Mouse (Mus musculus): ENCODE results near the gene Gm3336. TPM values are rescaled to one million over a fixed set of nuclear protein-coding genes. Genes with fewer than 3 reads are reported as not detected.

Gene Gm3336
- polyA plus RNA-seq, 1 experiment from 2014 or later = not detected

- Histone ChIP-seq H3K4me3 (peak overlapping the region; percentile 14; the same call in 1 of the 2 replicates), H3K4me2 (peak overlapping the region; percentile 40), H3K9me3 (no peaks in the 10 kb centered on the region), H3K27ac (peak overlapping the region; percentile 86), H3K4me1 (peaks cover 33% of the 10 kb centered on the region), H3K27me3 (peaks cover 10% of the 10 kb centered on the region), H3K36me3 (peaks cover 25% of the 10 kb centered on the region), H3K9ac (no peak overlapping the region)
- ATAC-seq (ENCODE audit: insufficient number of reproducible peaks, low FRiP score, low TSS enrichment, low read depth) = no peak
- WGBS = 15% methylated on average over 21 of the region's 21 CpGs
These were observed 34.8 kb downstream of the Gm3336 start for GRCm38 (mm10) chr8:70753151-70753550.

GRCm38 (mm10) chr8:70754043-70754870, 35.9 kb downstream of the Gm3336 start, which contains the start of gene Rab3a:
Gene Rab3a, plus strand, starts transcription at chr8:70754679.
- peak within 1 kb of the TSS; percentile 86 for H3K27ac ChIP-seq
- peak within 1 kb of the TSS; percentile 90 for H3K9ac ChIP-seq
- H3K4me1 ChIP-seq = peaks cover 40% of the 10 kb centered on the region
- peaks cover 27% of the 10 kb centered on the region for H3K36me3 ChIP-seq
- no peaks in the 10 kb centered on the region for H3K9me3 ChIP-seq
- peak within 1 kb of the TSS; percentile 91 for H3K4me2 ChIP-seq
- no peaks in the 10 kb centered on the region for H3K27me3 ChIP-seq
- ATAC-seq (ENCODE audit: insufficient number of reproducible peaks, low FRiP score, low TSS enrichment, low read depth) = peak; percentile 97
- WGBS = 8% methylated on average over 37 of the region's 37 CpGs
- H3K4me3 ChIP-seq = peak within 1 kb of the TSS; percentile 74

GRCm38 (mm10) chr8:70754871-70755660, 36.7 kb downstream of the Gm3336 start:
- peak overlapping the region; percentile 84 for H3K27ac ChIP-seq
- 14% methylated on average over 50 of the region's 50 CpGs for WGBS

GRCm38 (mm10) chr8:70755661-70756475, 37.5 kb downstream of the Gm3336 start:
- WGBS = 83% methylated on average over 24 of the region's 24 CpGs
- Histone ChIP-seq H3K4me2 (peak overlapping the region; percentile 91), H3K4me1 (peaks cover 55% of the 10 kb centered on the region), H3K4me3 (peak overlapping the region; percentile 74), H3K27me3 (no peaks in the 10 kb centered on the region), H3K9me3 (no peaks in the 10 kb centered on the region), H3K36me3 (peaks cover 27% of the 10 kb centered on the region), H3K9ac (no peak overlapping the region), H3K27ac (no peak overlapping the region)
- no peak for ATAC-seq (ENCODE audit: insufficient number of reproducible peaks, low FRiP score, low TSS enrichment, low read depth)

More at GRCm38 (mm10) chr8:70754871-70755660, 36.7 kb downstream of the Gm3336 start:
- Histone ChIP-seq H3K4me2 (peak overlapping the region; percentile 91), H3K4me3 (peak overlapping the region; percentile 74), H3K36me3 (peaks cover 27% of the 10 kb centered on the region), H3K9ac (peak overlapping the region; percentile 90), H3K4me1 (peaks cover 48% of the 10 kb centered on the region), H3K9me3 (no peaks in the 10 kb centered on the region), H3K27me3 (no peaks in the 10 kb centered on the region)
- ATAC-seq (ENCODE audit: insufficient number of reproducible peaks, low FRiP score, low TSS enrichment, low read depth) = no peak

GRCm38 (mm10) chr8:70756476-70757040, 38.2 kb downstream of the Gm3336 start:
- H3K36me3 ChIP-seq = peaks cover 27% of the 10 kb centered on the region
- no peak for ATAC-seq (ENCODE audit: insufficient number of reproducible peaks, low FRiP score, low TSS enrichment, low read depth)
- no peak overlapping the region for H3K9ac ChIP-seq
- no peaks in the 10 kb centered on the region for H3K9me3 ChIP-seq
- no peaks in the 10 kb centered on the region for H3K27me3 ChIP-seq
- no peak overlapping the region for H3K4me2 ChIP-seq
- 92% methylated on average over 6 of the region's 6 CpGs for WGBS
- no peak overlapping the region for H3K4me3 ChIP-seq
- peaks cover 60% of the 10 kb centered on the region for H3K4me1 ChIP-seq
- no peak overlapping the region for H3K27ac ChIP-seq

GRCm38 (mm10) chr8:70757523-70758307, 39.4 kb downstream of the Gm3336 start:
- H3K4me2 ChIP-seq = no peak overlapping the region
- peaks cover 56% of the 10 kb centered on the region for H3K4me1 ChIP-seq
- no peaks in the 10 kb centered on the region for H3K9me3 ChIP-seq
- H3K36me3 ChIP-seq = peaks cover 27% of the 10 kb centered on the region
- no peaks in the 10 kb centered on the region for H3K27me3 ChIP-seq
- ATAC-seq (ENCODE audit: insufficient number of reproducible peaks, low FRiP score, low TSS enrichment, low read depth) = no peak
- no peak overlapping the region for H3K9ac ChIP-seq
- no peak overlapping the region for H3K4me3 ChIP-seq
- 74% methylated on average over 22 of the region's 22 CpGs for WGBS
- H3K27ac ChIP-seq = no peak overlapping the region

- peaks cover 51% of the 10 kb centered on the region for H3K4me1 ChIP-seq
- no peak overlapping the region for H3K4me2 ChIP-seq
- no peaks in the 10 kb centered on the region for H3K9me3 ChIP-seq
- no peak overlapping the region for H3K9ac ChIP-seq
- H3K36me3 ChIP-seq = peaks cover 27% of the 10 kb centered on the region
- H3K27ac ChIP-seq = no peak overlapping the region
- H3K27me3 ChIP-seq = no peaks in the 10 kb centered on the region
- H3K4me3 ChIP-seq = no peak overlapping the region
- 78% methylated on average over 7 of the region's 7 CpGs for WGBS
- ATAC-seq (ENCODE audit: insufficient number of reproducible peaks, low FRiP score, low TSS enrichment, low read depth) = no peak
These were observed 39.9 kb downstream of the Gm3336 start for GRCm38 (mm10) chr8:70758308-70758615.

- Histone ChIP-seq H3K4me2 (no peak overlapping the region), H3K9me3 (no peaks in the 10 kb centered on the region), H3K27ac (peak overlapping the region; percentile 58; the same call in 1 of the 2 replicates), H3K4me3 (no peak overlapping the region), H3K9ac (no peak overlapping the region), H3K4me1 (peaks cover 45% of the 10 kb centered on the region), H3K36me3 (peaks cover 27% of the 10 kb centered on the region), H3K27me3 (no peaks in the 10 kb centered on the region)
- ATAC-seq (ENCODE audit: insufficient number of reproducible peaks, low FRiP score, low TSS enrichment, low read depth) = no peak
- WGBS = 64% methylated on average over 19 of the region's 19 CpGs
These were observed 40.5 kb downstream of the Gm3336 start for GRCm38 (mm10) chr8:70758616-70759561.

GRCm38 (mm10) chr8:70760350-70760749, 42.0 kb downstream of the Gm3336 start:
- H3K4me1 ChIP-seq = peaks cover 43% of the 10 kb centered on the region
- no peak; the same call in 1 of the 2 replicates for ATAC-seq (ENCODE audit: insufficient number of reproducible peaks, low FRiP score, low TSS enrichment, low read depth)
- H3K4me3 ChIP-seq = peak overlapping the region; percentile 71
- H3K4me2 ChIP-seq = peak overlapping the region; percentile 96
- WGBS = under 1% methylated on average over 22 of the region's 22 CpGs
- H3K9me3 ChIP-seq = no peaks in the 10 kb centered on the region
- H3K9ac ChIP-seq = peak overlapping the region; percentile 70
- peak overlapping the region; percentile 84 for H3K27ac ChIP-seq
- H3K27me3 ChIP-seq = no peaks in the 10 kb centered on the region
- H3K36me3 ChIP-seq = peaks cover 27% of the 10 kb centered on the region
